Mouse (Mus musculus): Measurements from ENCODE around the gene Fbln5.

The Fbln5 gene

GRCm38 (mm10) chr12:101762054-101762453, 56.8 kb downstream of the Fbln5 start:
- no peak for DNase-seq (ENCODE audit: low read depth, low spot score)

- no peak for DNase-seq (ENCODE audit: low read depth, low spot score)
Measured at GRCm38 (mm10) chr12:101759440-101760045, 59.3 kb downstream of the Fbln5 start.

- no peak for DNase-seq (ENCODE audit: low read depth, low spot score)
Measured at GRCm38 (mm10) chr12:101758698-101759097, 60.2 kb downstream of the Fbln5 start.

- DNase-seq (ENCODE audit: low read depth, low spot score): no peak
Measured at GRCm38 (mm10) chr12:101742375-101742774, 76.5 kb downstream of the Fbln5 start.

- DNase-seq (ENCODE audit: low read depth, low spot score): no peak
Measured at GRCm38 (mm10) chr12:101740486-101740885, 78.4 kb downstream of the Fbln5 start.

- no peak for DNase-seq (ENCODE audit: low read depth, low spot score)
Measured at GRCm38 (mm10) chr12:101740045-101740444, 78.8 kb downstream of the Fbln5 start.

- peak; percentile 6 for DNase-seq (ENCODE audit: low read depth, low spot score)
Measured at GRCm38 (mm10) chr12:101718755-101719150, 100.1 kb downstream of the Fbln5 start.

GRCm38 (mm10) chr12:101718054-101718754, 100.7 kb downstream of the Fbln5 start, which contains the start of gene Tc2n:
Gene Tc2n, minus strand, starts transcription at chr12:101718523.
- peak; percentile 77 for DNase-seq (ENCODE audit: low read depth, low spot score)

- no peak for DNase-seq (ENCODE audit: low read depth, low spot score)
Measured at GRCm38 (mm10) chr12:101699176-101699575, 119.7 kb downstream of the Fbln5 start.
